Mouse (Mus musculus): ENCODE measurements around the gene Klhdc4. TPM values are rescaled to one million over a fixed set of nuclear protein-coding genes. Genes with fewer than 3 reads are reported as not detected.

Gene Klhdc4
- 40.3 and 41.3 TPM in 2 replicates for polyA plus RNA-seq (2014; fragmentation: Nextera tagmentation; extraction: Ambion mirVana)

- Histone ChIP-seq H3K4me1 (ENCODE audit: control insufficient read depth, insufficient read depth, low read length) (peaks cover 8% of the 10 kb centered on the region), H3K27ac (ENCODE audit: low read depth, low read length) (peak within 1 kb of the TSS; percentile 63; the same call in 1 of the 2 replicates), H3K9me3 (replicated peaks; ENCODE audit: control insufficient read depth, low read length) (no peaks in the 10 kb centered on the region), H3K4me3 (ENCODE audit: low read depth, low read length) (peak within 1 kb of the TSS; percentile 88), H3K9ac (ENCODE audit: low read length) (peak within 1 kb of the TSS; percentile 88), H3K27me3 (replicated peaks; ENCODE audit: control insufficient read depth, insufficient read depth, low read length) (no peaks in the 10 kb centered on the region), H3K36me3 (ENCODE audit: control insufficient read depth, insufficient read depth, low read length) (no peaks in the 10 kb centered on the region), H3K4me2 (ENCODE audit: low read length) (peak within 1 kb of the TSS; percentile 93)
- peak; percentile 99 for ATAC-seq
- peak; percentile 94 for DNase-seq (ENCODE audit: low spot score)
- under 1% methylated on average over 55 of the region's 68 CpGs for WGBS
These were observed at the start of gene Klhdc4 for GRCm38 (mm10) chr8:121829048-121829776. Klhdc4 (minus strand) TSS chr8:121829569.

DNA sequence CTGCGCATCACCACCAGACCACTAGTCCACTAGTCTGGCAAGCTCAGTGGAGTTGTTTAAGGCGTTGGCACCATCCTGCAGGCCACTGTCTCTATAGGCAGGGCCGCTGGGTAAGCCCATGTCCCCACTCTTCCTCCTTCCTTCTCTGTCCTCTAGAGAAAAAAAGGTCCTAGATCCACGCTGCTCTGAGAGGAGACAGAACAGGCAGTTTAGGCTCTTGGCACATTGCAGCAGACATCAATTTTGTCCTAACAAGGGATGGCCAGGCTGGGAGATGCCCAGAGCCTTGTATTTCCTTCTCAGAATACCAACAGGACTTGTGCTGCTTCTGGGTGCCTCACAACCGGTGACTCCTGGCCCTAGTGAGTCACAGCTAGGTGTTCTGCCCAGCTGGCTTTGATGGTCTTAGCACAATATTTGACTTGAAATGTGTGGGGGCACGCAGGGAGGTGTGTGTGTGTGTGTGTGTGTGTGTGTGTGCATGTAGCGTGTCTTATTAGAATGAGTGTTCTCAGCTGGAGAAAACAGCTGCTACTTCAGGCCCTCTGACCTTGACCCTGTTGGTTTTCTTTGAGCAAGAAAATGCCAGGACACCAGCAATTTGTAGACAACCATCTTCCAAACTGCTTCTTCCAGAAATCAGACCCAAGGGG, 48.6 kb upstream of the Klhdc4 start:
- no peaks in the 10 kb centered on the region for H3K27me3 ChIP-seq (replicated peaks; ENCODE audit: control insufficient read depth, insufficient read depth, low read length)
- H3K27ac ChIP-seq (ENCODE audit: low read depth, low read length): no peak overlapping the region
- no peak overlapping the region for H3K4me3 ChIP-seq (ENCODE audit: low read depth, low read length)
- DNase-seq (ENCODE audit: low spot score) (no peak), ATAC-seq (no peak)
- H3K36me3 ChIP-seq (ENCODE audit: control insufficient read depth, insufficient read depth, low read length): peaks cover 6% of the 10 kb centered on the region; the same call in 1 of the 2 replicates
- H3K4me2 ChIP-seq (ENCODE audit: low read length): no peak overlapping the region
- no peaks in the 10 kb centered on the region for H3K4me1 ChIP-seq (ENCODE audit: control insufficient read depth, insufficient read depth, low read length)
- no peak overlapping the region for H3K9ac ChIP-seq (ENCODE audit: low read length)
- H3K9me3 ChIP-seq (replicated peaks; ENCODE audit: control insufficient read depth, low read length): no peaks in the 10 kb centered on the region
- 87% methylated on average over 7 of the region's 7 CpGs for WGBS

DNA sequence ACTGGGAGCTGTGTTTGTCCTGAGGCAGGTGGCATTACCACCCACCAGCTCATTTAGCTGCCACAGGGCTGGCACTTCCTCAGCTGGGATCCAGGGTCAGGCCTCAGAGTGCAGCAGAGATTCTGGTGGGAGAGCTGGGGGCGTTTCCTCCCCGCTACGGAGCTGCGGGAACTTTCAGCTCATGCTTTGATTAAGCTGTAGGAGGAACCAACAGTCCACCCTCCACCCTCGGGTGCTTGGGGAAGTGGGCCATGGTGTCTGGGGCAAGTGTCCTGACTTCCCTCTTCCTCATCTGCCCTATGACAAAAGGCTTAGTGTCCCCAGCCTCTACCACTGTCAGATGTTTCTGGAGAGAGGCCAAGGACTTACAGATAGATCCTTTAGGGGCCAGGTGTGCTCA, 47.8 kb upstream of the Klhdc4 start:
- Histone ChIP-seq H3K27ac (ENCODE audit: low read depth, low read length) (no peak overlapping the region), H3K36me3 (ENCODE audit: control insufficient read depth, insufficient read depth, low read length) (0 out of 2 replicates have a peak, but pooled peaks cover 1% of the 10 kb centered on the region), H3K9ac (ENCODE audit: low read length) (no peak overlapping the region), H3K27me3 (replicated peaks; ENCODE audit: control insufficient read depth, insufficient read depth, low read length) (no peaks in the 10 kb centered on the region), H3K4me3 (ENCODE audit: low read depth, low read length) (no peak overlapping the region), H3K4me2 (ENCODE audit: low read length) (no peak overlapping the region), H3K4me1 (ENCODE audit: control insufficient read depth, insufficient read depth, low read length) (no peaks in the 10 kb centered on the region), H3K9me3 (replicated peaks; ENCODE audit: control insufficient read depth, low read length) (no peaks in the 10 kb centered on the region)
- no peak for ATAC-seq
- WGBS: 77% methylated on average over 5 of the region's 5 CpGs
- no peak for DNase-seq (ENCODE audit: low spot score)

DNA sequence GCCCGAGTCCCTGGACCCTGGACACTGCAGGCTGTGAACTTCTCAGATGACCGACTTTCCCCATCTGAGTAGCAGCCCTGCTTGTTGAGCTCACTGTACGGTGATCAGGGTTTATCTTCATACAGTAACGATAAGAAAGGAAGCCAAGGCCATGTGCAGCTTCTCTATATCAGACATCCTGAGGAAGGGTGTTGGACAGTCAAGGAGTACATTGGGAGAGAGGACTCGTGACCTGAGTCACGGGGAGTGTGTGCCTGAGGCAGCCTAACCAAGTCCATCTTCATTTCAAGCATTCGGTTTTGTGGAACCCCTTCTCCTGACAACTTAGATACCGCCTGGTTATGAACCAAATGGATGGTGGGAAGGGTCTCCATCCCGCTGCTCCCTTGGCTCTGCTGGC, 46.1 kb upstream of the Klhdc4 start:
- ATAC-seq (no peak), DNase-seq (ENCODE audit: low spot score) (no peak)
- Histone ChIP-seq H3K36me3 (ENCODE audit: control insufficient read depth, insufficient read depth, low read length) (no peaks in the 10 kb centered on the region), H3K27ac (ENCODE audit: low read depth, low read length) (no peak overlapping the region), H3K4me2 (ENCODE audit: low read length) (no peak overlapping the region), H3K4me1 (ENCODE audit: control insufficient read depth, insufficient read depth, low read length) (no peaks in the 10 kb centered on the region; the same call in 1 of the 2 replicates), H3K9ac (ENCODE audit: low read length) (no peak overlapping the region), H3K27me3 (replicated peaks; ENCODE audit: control insufficient read depth, insufficient read depth, low read length) (no peaks in the 10 kb centered on the region), H3K9me3 (replicated peaks; ENCODE audit: control insufficient read depth, low read length) (no peaks in the 10 kb centered on the region), H3K4me3 (ENCODE audit: low read depth, low read length) (no peak overlapping the region)
- whole genome bisulfite sequencing: 90% methylated on average over 9 of the region's 9 CpGs

DNA sequence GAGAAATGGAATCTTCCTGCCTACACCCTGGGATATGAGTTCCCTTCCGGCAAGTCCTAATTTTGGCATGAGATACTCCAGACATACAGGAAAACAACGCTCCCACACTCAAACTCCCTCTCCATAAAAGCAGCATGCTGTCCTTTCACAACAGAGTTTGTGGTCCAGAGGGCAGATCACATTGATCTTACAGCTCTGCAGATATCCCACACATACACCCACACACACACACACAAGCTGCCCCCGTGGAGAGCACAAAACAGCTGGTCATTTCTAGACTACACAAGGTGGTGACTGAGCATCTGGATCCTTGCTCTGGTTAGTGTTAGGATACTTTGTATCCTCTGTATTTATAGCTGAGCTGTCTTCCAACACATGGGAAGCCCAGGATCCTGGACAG, 45.7 kb upstream of the Klhdc4 start:
- H3K9ac ChIP-seq (ENCODE audit: low read length): no peak overlapping the region
- no peak overlapping the region for H3K4me3 ChIP-seq (ENCODE audit: low read depth, low read length)
- WGBS: 88% methylated on average over 3 of the region's 3 CpGs
- no peaks in the 10 kb centered on the region; the same call in 1 of the 2 replicates for H3K4me1 ChIP-seq (ENCODE audit: control insufficient read depth, insufficient read depth, low read length)
- H3K9me3 ChIP-seq (replicated peaks; ENCODE audit: control insufficient read depth, low read length): no peaks in the 10 kb centered on the region
- H3K36me3 ChIP-seq (ENCODE audit: control insufficient read depth, insufficient read depth, low read length): no peaks in the 10 kb centered on the region
- DNase-seq (ENCODE audit: low spot score): no peak
- ATAC-seq: no peak
- H3K4me2 ChIP-seq (ENCODE audit: low read length): no peak overlapping the region
- no peaks in the 10 kb centered on the region for H3K27me3 ChIP-seq (replicated peaks; ENCODE audit: control insufficient read depth, insufficient read depth, low read length)
- no peak overlapping the region for H3K27ac ChIP-seq (ENCODE audit: low read depth, low read length)

DNA sequence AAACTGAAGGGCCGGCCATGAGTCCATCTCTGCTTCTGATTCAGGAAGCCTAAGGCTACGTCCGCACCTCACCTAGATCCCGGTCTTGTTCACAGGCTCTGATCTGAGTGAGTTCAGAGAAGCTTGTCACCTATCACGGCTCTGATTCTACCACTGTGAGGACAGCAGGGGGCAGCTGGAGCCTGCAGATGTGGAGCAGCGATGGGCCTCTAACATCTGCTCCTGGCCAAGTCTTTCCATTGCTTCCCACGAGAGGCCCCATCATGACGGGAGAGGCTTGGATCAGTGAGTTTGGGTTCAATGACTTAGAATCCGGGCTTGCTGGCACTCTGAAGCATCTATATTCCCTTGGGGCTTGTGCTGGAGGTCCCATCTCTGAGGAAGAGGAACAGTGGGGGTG, 44.7 kb upstream of the Klhdc4 start:
- Histone ChIP-seq H3K4me1 (ENCODE audit: control insufficient read depth, insufficient read depth, low read length) (no peaks in the 10 kb centered on the region; the same call in 1 of the 2 replicates), H3K27me3 (replicated peaks; ENCODE audit: control insufficient read depth, insufficient read depth, low read length) (no peaks in the 10 kb centered on the region), H3K27ac (ENCODE audit: low read depth, low read length) (no peak overlapping the region), H3K4me2 (ENCODE audit: low read length) (no peak overlapping the region), H3K4me3 (ENCODE audit: low read depth, low read length) (no peak overlapping the region), H3K9me3 (replicated peaks; ENCODE audit: control insufficient read depth, low read length) (no peaks in the 10 kb centered on the region), H3K36me3 (ENCODE audit: control insufficient read depth, insufficient read depth, low read length) (no peaks in the 10 kb centered on the region), H3K9ac (ENCODE audit: low read length) (no peak overlapping the region)
- DNase-seq (ENCODE audit: low spot score) (no peak), ATAC-seq (no peak)
- WGBS: 75% methylated on average over 9 of the region's 9 CpGs

GRCm38 (mm10) chr8:121871833-121872440, 42.6 kb upstream of the Klhdc4 start:
- Histone ChIP-seq H3K36me3 (ENCODE audit: control insufficient read depth, insufficient read depth, low read length) (no peaks in the 10 kb centered on the region), H3K9me3 (replicated peaks; ENCODE audit: control insufficient read depth, low read length) (no peaks in the 10 kb centered on the region), H3K4me2 (ENCODE audit: low read length) (no peak overlapping the region), H3K9ac (ENCODE audit: low read length) (no peak overlapping the region), H3K27ac (ENCODE audit: low read depth, low read length) (no peak overlapping the region), H3K4me1 (ENCODE audit: control insufficient read depth, insufficient read depth, low read length) (no peaks in the 10 kb centered on the region; the same call in 1 of the 2 replicates), H3K4me3 (ENCODE audit: low read depth, low read length) (no peak overlapping the region), H3K27me3 (replicated peaks; ENCODE audit: control insufficient read depth, insufficient read depth, low read length) (no peaks in the 10 kb centered on the region)
- ATAC-seq: no peak
- 23% methylated on average over 10 of the region's 10 CpGs for WGBS
- DNase-seq (ENCODE audit: low spot score): no peak

- Histone ChIP-seq H3K36me3 (ENCODE audit: control insufficient read depth, insufficient read depth, low read length) (no peaks in the 10 kb centered on the region), H3K27ac (ENCODE audit: low read depth, low read length) (no peak overlapping the region), H3K4me3 (ENCODE audit: low read depth, low read length) (no peak overlapping the region), H3K4me2 (ENCODE audit: low read length) (no peak overlapping the region), H3K27me3 (replicated peaks; ENCODE audit: control insufficient read depth, insufficient read depth, low read length) (no peaks in the 10 kb centered on the region), H3K9ac (ENCODE audit: low read length) (no peak overlapping the region), H3K9me3 (replicated peaks; ENCODE audit: control insufficient read depth, low read length) (no peaks in the 10 kb centered on the region), H3K4me1 (ENCODE audit: control insufficient read depth, insufficient read depth, low read length) (no peaks in the 10 kb centered on the region; the same call in 1 of the 2 replicates)
- DNase-seq (ENCODE audit: low spot score): no peak
- WGBS: 96% methylated on average over 2 of the region's 2 CpGs
- no peak for ATAC-seq
These were observed 40.8 kb upstream of the Klhdc4 start for GRCm38 (mm10) chr8:121870190-121870589.
